Mouse (Mus musculus): ENCODE measurements around the gene Fthl17d. TPM values are rescaled to one million over a fixed set of nuclear protein-coding genes. Genes with fewer than 3 reads are reported as not detected.

Fthl17d gene
- polyA plus RNA-seq, 1 experiment from 2014 or later, result not detected

DNA sequence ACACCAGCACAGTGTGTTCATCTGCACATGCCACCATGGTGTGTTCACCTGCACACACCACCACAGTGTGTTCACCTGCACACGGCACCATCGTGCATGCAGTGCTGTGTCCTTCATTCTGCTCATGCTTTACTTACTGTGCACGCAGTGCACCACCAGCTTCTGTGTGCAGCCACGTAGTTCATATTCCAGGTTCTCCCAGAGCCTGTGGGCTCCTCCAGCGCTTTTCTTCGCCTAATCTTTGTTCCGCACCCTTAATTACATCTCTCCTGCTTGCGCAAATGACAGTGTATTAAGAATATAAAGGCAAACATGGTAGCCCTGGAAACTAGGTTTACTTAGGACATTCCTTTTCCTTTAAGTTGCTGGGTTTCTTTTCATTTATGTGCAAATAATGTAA, 42.5 kb downstream of the Fthl17d start:
- H3K36me3 ChIP-seq (ENCODE audit: control insufficient read depth, insufficient read depth, low read length), result no peaks in the 10 kb centered on the region
- no peak overlapping the region for H3K9ac ChIP-seq (ENCODE audit: low read length)
- DNase-seq (ENCODE audit: low spot score) (no peak), ATAC-seq (ENCODE audit: insufficient number of reproducible peaks, low FRiP score, low TSS enrichment, low read depth) (no peak)
- no peak overlapping the region for H3K4me2 ChIP-seq (ENCODE audit: low read depth, severe bottlenecking)
- no peak overlapping the region for H3K4me3 ChIP-seq (ENCODE audit: low read depth, low read length)
- H3K4me1 ChIP-seq (ENCODE audit: control insufficient read depth, insufficient read depth, low read length), result no peaks in the 10 kb centered on the region
- no peak overlapping the region for H3K27ac ChIP-seq (replicated peaks; ENCODE audit: low read depth, low read length)
- no peaks in the 10 kb centered on the region for H3K9me3 ChIP-seq (ENCODE audit: control insufficient read depth, low read length)
- H3K27me3 ChIP-seq (ENCODE audit: control insufficient read depth, insufficient read depth, low read length), result no peaks in the 10 kb centered on the region
- 84% methylated on average over 8 of the region's 8 CpGs for WGBS

Other genes with a start within 250 kb of the Fthl17d start
- gene Ssx9, start 238.3 kb downstream of the Fthl17d start, polyA plus RNA-seq (2014; fragmentation: Nextera tagmentation; extraction: Ambion mirVana), result not detected in 2 replicates
- gene Ssxb5, start 183.1 kb downstream of the Fthl17d start, polyA plus RNA-seq (2014; fragmentation: Nextera tagmentation; extraction: Ambion mirVana), result not detected in 2 replicates
- not detected in 2 replicates for gene Gm6592, start 142.8 kb downstream of the Fthl17d start, polyA plus RNA-seq (2014; fragmentation: Nextera tagmentation; extraction: Ambion mirVana)
- gene Gm5751, start 112.5 kb downstream of the Fthl17d start, polyA plus RNA-seq (2014; fragmentation: Nextera tagmentation; extraction: Ambion mirVana), result not detected in 2 replicates
- 6.5 and 8.1 TPM in 2 replicates for gene B630019K06Rik, start 94.4 kb downstream of the Fthl17d start, polyA plus RNA-seq (2014; fragmentation: Nextera tagmentation; extraction: Ambion mirVana)
- gene Fthl17b, start 23.8 kb downstream of the Fthl17d start, polyA plus RNA-seq (2014; fragmentation: Nextera tagmentation; extraction: Ambion mirVana), result not detected in 2 replicates
- gene Fthl17c, start 10.2 kb downstream of the Fthl17d start, polyA plus RNA-seq (2014; fragmentation: Nextera tagmentation; extraction: Ambion mirVana), result not detected in 2 replicates
- not detected in 2 replicates for gene Fthl17e, start 46.7 kb upstream of the Fthl17d start, polyA plus RNA-seq (2014; fragmentation: Nextera tagmentation; extraction: Ambion mirVana)
- not detected in 2 replicates for gene Fthl17f, start 76.3 kb upstream of the Fthl17d start, polyA plus RNA-seq (2014; fragmentation: Nextera tagmentation; extraction: Ambion mirVana)
- gene 4930402K13Rik, start 117.8 kb upstream of the Fthl17d start, polyA plus RNA-seq (2014; fragmentation: Nextera tagmentation; extraction: Ambion mirVana), result not detected in 2 replicates
- 0.17 and 0.21 TPM in 2 replicates for gene Lancl3, start 213.1 kb upstream of the Fthl17d start, polyA plus RNA-seq (2014; fragmentation: Nextera tagmentation; extraction: Ambion mirVana)

Measured in limb, embryonic 11.5 days (tissue).